ENCODE assay signal across 17 mouse cellular contexts in genomic region chr3:116361101-116361500, GRCm38 (mm10).
DNase-seq lines count a peak whose midpoint lies in the region; TF ChIP-seq lines count a peak whose summit lies in the region.
"Had no signal": no experiment of that assay in that cellular context is flagged by ENCODE, and none has a peak within 500 bp of the region (broad histone marks: within the 10 kb centered on the region; RNA-seq: fewer than 3 reads in every experiment).

No protein-coding gene starts in this region.

- H3K9ac ChIP-seq in heart, adult 2 months (ENCODE audit: low read depth, low read length) = no peak overlapping the region

- no peak overlapping the region for H3K4me3 ChIP-seq in heart, adult 2 months

- intact Hi-C loops in heart, adult 2 months (cut with DNase I) = no loop called here

- DNase-seq in heart, adult 11 months = peak; percentile 57
- DNase-seq in heart, adult 2 months = no peak
- DNase-seq in Muller cell, postnatal 12 days (ENCODE audit: inconsistent ontology term) = peak; percentile 51
- DNase-seq in cerebellum, adult 9-11 months = no peak
- DNase-seq: adrenal gland, adult 2 months; adrenal gland, adult 8-10 months; adrenal gland, postnatal 10 days; adrenal gland, postnatal 14 days; adrenal gland, postnatal 25 days; adrenal gland, postnatal 36 days; B cell, adult 2 months; cerebellum, adult 11 months; cerebellum, adult 11-12 months; cerebellum, adult 18-20 months; cerebellum, adult 2 months had no signal

- WGBS in heart, adult 2 months = 92% methylated on average over 5 of the region's 5 CpGs

- no peak for TF ChIP-seq CTCF in heart, adult 2 months (IDR thresholded peaks at IDR 0.05)

- no peaks in the 10 kb centered on the region for H3K27me3 ChIP-seq in heart, adult 2 months (ENCODE audit: control insufficient read depth, insufficient read depth, low read length)
- H3K27me3 ChIP-seq: CH12.LX, Patski had no signal

- H3K79me2 ChIP-seq in heart, adult 2 months (replicated peaks; ENCODE audit: control insufficient read depth, insufficient read depth, low read length) = no peaks in the 10 kb centered on the region

- H3K36me3 ChIP-seq in heart, adult 2 months (ENCODE audit: control insufficient read depth, insufficient read depth, low read length) = no peaks in the 10 kb centered on the region

- no peaks in the 10 kb centered on the region for H3K4me1 ChIP-seq in heart, adult 2 months (ENCODE audit: control insufficient read depth, insufficient read depth, low read length)

- no peak for TF ChIP-seq POLR2A in heart, adult 2 months (IDR thresholded peaks at IDR 0.05; ENCODE audit: insufficient read depth, low read depth, low read length)

- no peak for TF ChIP-seq EP300 in heart, adult 2 months (IDR thresholded peaks at IDR 0.05; ENCODE audit: insufficient read depth, low read depth, low read length)

- H3K27ac ChIP-seq in heart, adult 2 months = no peak overlapping the region

Comparison
In these comparisons a context has a peak if more than half of its experiments do, and no peak if none do; other contexts are left out.
1. DNase-seq: peak in heart, adult 11 months (single experiment) and Muller cell, postnatal 12 days (single experiment); none in heart, adult 2 months (0 of 2) and cerebellum, adult 9-11 months (single experiment).